In the genomic region with DNA sequence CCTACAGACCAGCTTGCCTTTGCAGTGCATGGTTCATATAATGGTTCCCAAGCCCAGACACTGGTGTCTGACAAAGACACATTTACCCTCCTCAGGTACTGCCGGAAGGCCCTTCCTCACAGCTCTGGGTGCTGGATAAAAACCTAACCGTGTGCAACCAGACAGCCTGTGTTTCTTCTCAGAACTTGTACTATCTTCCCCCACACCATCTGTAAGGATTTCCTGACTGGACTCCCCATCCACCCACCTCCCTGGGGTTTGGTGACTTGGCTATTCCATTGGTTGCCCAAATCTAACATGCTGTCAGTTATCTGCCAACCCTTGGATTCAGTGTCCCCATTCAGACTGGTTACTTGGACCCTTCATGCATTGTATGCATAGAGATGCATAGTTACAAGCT, we compare ENCODE assay signal across 11 mouse cellular contexts.
"Had no signal": no experiment of that assay in that cellular context is flagged by ENCODE, and none has a peak within 500 bp of the region (broad histone marks: within the 10 kb centered on the region; RNA-seq: fewer than 3 reads in every experiment).

No protein-coding gene starts in this region.

- DNase-seq: lung, adult 18-20 months; lung, embryonic 14.5 days; lung, postnatal 10 days; lung, postnatal 4 days; midbrain, embryonic 14.5 days; retina, postnatal 1 day; right cerebral cortex, postnatal 14 days; spleen, adult 18-20 months; thymus, adult 2 months; thymus, postnatal 25 days; thymus, postnatal 4 days had no signal
